Mouse (Mus musculus): Measurements from ENCODE around the gene Clip2.

Clip2 gene

DNA sequence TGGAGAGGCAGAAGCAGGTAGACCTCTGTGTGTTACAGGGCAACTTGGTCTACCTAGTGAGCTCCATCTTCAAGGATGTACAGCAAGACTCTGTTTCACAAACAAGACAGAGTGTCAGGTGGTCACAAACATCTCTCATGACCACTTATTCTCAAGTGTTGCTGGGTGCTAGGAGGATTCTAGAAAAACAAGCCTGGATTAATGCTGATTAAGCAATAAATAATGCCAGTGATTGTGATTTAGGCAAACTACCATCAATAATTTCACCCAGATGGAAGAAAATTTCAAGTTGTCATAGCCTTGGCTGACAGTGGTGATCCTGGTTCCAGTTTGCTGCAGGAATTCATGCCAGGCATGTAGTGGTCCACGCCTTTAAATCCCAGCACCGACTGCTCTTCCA is 12.0 kb upstream of the Clip2 start:
- DNase-seq (ENCODE audit: low spot score): no peak

GRCm38 (mm10) chr5:134560450-134561171 is 8.4 kb upstream of the Clip2 start:
- no peak for DNase-seq (ENCODE audit: low spot score)

DNA sequence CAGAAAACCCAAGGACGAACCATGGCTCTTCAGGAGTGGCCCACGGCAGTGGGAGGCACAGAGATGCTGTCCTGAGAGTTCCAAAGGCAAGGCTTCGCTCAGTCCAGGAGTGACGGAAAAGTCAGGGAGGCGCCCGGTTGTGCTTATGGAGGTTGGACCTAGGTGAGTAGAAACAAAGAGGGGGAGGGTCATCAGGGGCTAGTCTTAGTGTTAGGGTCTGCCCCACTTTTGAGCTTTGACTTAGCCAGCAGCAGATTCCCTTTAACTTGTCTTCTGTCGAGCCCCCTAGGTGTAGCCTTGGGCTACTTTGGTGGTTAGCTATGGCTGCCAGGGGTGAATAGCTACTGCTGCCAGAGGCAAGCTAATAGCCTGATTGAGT is 7.8 kb upstream of the Clip2 start, which contains the start of gene Syna:
Gene Syna (minus strand): TSS at position 101 of the 379 bp plus-strand sequence.
- no peak for DNase-seq (ENCODE audit: low spot score)

DNA sequence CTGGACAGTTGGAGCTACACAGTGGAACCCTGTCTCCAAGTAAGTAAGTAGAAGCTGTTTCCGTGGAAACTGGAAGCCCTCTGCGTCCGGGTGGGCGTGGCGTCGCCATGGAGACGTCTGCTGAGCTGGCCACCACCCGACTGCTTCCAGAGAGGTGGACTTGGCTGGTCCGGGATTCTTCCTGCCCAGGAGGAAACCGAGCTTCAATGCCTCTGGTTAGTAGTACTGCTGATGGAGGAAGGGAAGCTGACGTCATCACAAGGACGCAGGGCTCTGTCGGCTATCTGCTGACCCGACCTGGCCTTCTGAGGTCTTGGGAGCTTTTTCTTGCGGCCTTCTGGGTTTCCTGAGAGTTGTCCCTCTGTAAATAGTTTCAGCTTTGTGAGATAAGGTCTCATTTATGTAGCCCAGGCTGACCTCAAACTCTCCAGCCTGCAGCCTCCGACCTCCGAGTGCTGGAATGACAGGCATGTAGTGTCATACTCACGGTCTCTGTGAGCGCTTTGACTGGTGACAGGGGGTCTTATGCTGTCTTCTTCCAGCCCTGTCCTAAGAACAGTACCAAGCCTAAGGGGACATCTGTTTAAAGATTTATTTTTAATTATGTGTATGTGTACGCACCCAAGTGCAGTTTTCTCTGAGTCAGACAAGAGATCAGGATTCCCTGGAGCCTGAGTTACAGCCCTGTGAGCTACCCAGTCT is 3.4 kb upstream of the Clip2 start:
- peak; percentile 91 for DNase-seq (ENCODE audit: low spot score)

DNA sequence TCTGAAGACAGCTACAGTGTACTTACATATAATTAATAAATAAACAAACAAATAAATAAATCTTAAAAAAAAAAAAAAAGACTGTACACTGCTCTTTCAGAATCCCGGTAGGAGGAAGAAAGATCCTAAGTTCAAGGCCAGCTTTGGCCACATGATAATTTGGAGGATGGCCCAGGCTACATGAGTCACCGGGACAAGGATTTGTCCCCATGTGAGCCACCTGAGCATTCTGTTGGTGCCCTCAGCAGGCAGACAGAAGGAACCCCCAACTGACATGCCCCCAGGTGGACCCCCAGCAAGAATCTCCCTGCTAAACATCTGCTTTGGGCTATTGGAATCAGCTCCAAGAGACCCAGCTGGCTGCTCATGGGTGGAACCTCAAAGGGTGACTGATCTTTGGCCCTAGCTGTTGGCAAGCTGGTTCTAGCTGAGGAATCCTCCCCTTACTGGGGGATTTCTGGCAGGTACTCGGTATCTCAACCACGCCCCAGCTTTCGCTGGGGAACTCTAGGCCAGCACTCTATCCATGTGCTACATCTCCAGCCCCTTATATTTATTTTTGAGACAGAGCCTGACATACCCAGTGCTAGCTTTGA is 1.8 kb upstream of the Clip2 start:
- DNase-seq (ENCODE audit: low spot score): no peak

GRCm38 (mm10) chr5:134551233-134552109 is 763 bp downstream of the Clip2 start:
- DNase-seq (ENCODE audit: low spot score): peak; percentile 76

DNA sequence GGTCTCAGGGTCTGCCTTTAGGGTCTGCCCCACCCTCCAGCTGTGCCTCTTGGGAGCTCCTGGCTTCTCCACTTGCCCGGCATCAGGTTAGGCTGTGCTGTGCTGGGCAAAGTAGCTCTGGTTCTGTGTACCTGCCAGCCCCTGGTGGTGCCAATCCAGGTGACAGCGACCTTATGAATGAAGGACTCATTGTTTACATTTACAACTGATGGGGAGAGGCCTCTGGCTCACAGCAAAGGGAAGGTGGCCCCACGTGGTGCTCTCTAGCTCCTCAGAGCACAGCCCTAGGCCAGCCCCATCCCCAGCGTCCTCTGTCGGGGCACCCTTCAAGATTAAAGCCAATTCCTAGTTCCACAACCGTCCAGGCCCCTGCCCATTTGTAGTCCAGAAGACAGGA is 1.4 kb downstream of the Clip2 start:
- DNase-seq (ENCODE audit: low spot score): peak; percentile 49

- no peak for DNase-seq (ENCODE audit: low spot score)
Observed at GRCm38 (mm10) chr5:134549640-134550168, 2.5 kb downstream of the Clip2 start.

DNA sequence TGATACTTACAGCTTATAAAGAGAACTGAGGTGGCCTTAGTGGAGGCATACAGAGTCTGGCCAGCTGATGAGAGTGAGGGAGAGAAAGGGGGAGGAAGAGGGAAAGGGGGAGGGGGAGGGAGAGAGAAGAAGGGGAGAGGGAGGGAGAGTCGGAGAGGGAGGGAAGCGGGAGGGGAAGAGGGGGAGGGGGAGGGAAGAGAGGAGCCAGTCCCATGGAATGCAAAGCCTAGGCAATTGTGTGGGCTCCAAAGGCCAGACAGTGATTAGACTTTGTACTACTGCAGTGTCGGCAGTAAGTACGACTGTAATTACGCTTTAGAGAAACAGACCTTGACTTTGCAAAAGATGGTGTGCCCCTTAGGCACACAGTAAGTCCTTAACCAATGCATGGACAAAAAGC is 3.9 kb downstream of the Clip2 start:
- no peak for DNase-seq (ENCODE audit: low spot score)

DNA sequence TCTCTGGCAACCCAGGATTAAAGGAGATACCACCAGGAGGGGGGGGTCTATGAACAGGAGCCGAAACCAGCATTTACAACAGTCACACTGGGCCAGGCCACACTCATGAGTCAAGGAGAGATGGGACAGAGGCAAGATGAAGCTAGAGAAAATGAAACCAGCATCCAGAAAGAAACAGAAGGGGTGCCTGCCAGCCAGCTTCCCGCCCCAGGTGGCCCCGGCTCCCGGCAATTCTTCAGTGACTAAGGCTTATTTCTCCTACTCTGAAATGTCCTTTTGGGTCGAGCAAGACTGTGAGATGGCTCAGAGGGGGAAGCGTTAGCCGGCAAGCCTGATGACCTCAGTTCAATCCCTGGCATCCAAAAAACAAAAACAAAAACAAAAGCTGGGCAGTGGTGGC is 5.4 kb downstream of the Clip2 start:
- DNase-seq (ENCODE audit: low spot score): peak; percentile 56

DNA sequence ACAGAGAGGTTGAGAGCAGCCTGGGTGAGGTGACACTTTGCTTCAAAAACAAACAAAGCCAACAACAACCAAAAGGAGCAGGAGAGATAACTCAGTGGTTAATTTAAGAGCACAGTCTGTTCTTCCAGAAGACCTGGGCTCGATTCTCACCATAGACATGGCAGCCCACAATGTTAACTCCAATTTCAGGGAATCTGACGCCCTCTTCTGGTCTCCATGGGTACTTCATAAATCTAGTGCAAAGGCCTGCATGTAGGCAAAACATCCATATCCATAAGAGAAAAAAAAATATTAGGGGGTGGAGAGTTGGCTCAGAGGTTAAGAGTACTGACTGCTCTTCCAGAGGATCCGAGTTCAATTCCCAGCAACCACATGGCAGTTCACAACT is 7.0 kb downstream of the Clip2 start:
- peak; percentile 61 for DNase-seq (ENCODE audit: low spot score)

- DNase-seq (ENCODE audit: low spot score): peak; percentile 62
Observed at GRCm38 (mm10) chr5:134544516-134545241, 7.6 kb downstream of the Clip2 start.

GRCm38 (mm10) chr5:134541640-134542039 is 10.6 kb downstream of the Clip2 start:
- DNase-seq (ENCODE audit: low spot score): no peak

DNA sequence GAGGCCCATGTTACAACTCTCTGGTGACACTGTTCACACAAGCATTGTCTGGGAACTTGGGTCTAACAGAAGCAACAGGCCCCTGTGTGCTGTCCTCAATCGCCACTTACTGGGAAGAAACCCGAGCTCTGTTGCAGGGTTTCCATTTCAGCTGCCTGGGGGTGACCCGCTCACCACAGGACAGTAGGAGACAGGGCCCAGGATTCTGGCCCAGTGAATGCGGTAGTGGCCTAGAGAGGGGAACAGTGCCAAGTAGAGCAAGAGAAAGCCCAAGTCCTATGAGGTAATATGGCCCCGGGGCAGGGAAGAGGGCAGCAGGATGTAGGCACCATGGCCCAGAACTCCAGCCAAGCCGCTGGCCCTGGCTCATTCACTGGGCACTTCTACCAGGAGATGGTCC is 11.4 kb downstream of the Clip2 start:
- DNase-seq (ENCODE audit: low spot score): no peak

- DNase-seq (ENCODE audit: low spot score): peak; percentile 76
Observed at GRCm38 (mm10) chr5:134539891-134540290, 12.3 kb downstream of the Clip2 start.

GRCm38 (mm10) chr5:134536036-134536435 is 16.2 kb downstream of the Clip2 start:
- no peak for DNase-seq (ENCODE audit: low spot score)

DNA sequence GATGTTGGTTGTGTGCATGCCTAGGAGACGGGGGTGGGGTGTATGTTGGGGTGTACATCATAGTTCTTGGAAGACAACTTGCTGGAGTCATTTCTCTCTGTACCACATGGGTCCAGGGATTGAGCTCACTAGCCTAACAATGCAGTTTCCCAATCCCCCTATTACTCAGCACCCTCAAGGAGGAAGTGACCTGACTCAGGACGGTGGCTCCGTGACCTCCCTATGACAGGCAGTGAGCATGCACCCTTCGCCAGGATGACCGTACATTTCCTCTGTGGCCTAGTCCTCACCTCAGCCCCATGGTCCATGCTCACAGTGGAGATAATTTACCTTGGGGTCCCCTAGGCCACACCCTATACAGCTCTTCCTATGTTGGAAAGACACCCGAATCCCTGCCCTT is 19.8 kb downstream of the Clip2 start:
- no peak for DNase-seq (ENCODE audit: low spot score)

DNA sequence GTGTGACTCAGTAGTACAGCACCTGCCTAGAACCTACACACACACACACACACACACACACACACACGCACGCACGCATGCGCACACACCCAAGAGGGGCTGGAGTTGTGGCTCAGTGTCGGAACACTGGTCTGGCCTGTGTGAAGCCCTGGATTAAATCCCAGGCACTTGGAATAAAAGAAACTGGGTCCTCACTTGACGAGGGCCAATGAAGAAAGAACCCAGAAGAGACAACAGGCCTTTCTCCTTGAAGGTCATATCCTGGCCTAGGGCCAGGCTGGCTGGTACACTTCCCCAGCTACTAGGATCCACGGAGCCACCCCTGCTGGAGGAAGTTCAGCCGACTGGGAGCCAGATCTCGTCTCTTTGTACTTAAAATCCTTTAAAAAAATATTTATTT is 20.6 kb downstream of the Clip2 start:
- DNase-seq (ENCODE audit: low spot score): no peak

DNA sequence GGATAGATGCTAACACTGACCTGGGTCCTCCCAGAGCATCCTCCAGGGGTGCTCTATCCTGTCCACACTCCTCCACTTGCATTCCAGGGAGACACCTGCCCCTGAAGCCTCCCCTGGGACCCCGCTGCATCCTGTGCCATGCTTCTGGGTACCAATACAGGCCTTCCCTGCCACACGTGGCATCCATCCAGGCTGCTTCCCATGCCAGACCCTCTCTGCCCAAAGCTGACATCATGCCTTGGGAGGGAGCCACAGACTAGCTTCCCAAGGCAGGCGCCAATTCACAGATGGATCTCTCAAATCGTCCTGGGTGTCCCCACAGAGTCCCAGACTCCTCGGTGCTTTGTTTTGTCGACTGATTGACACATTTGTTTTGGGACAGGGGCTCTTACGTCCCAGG is 21.4 kb downstream of the Clip2 start:
- DNase-seq (ENCODE audit: low spot score): peak; percentile 95

GRCm38 (mm10) chr5:134528488-134528887 is 23.7 kb downstream of the Clip2 start:
- DNase-seq (ENCODE audit: low spot score): peak; percentile 66

DNA sequence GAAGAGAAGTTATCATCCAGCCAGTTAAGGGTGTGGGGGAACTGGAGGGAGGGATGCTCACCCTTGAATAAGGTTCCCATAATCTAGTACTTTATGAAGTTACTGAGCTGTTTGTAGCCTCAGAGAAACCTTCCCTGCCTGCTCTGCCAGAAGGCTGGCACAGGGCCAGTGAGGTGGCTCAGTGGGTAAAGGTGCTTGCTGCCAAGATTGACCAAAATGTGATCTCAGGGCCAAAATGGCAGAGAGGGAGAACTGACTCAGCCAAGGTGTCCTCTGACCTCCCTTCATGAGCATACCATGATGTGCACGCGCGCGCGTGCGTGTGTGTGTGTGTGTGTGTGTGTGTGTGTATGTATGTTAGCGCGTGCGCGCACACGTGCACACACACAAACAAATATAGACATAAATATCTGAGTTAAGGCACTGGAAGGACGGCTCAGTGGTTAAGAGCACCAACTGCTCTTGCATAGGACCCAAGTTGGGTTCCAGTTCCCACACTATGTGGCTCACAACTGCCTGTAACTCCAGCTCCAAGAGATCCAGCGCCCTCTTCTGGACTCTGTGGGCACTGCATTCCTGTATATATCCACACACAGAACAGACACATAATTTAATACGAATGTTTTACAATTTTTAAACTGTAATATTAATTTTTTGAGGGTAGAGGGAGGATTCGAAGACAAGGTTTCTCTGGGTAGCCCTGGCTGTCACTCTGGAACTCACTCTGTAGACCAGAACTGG is 26.1 kb downstream of the Clip2 start:
- no peak for DNase-seq (ENCODE audit: low spot score)
